Mouse (Mus musculus) neutrophil, adult 5-6 weeks (primary cell): Measurements from ENCODE around the gene Olfr930. TPM values are rescaled to one million over a fixed set of nuclear protein-coding genes. Genes with fewer than 3 reads are reported as not detected.

Source experiments
- ATAC-seq: fragments of 151-379, 151-347 bp; 2 replicates; pipeline ENCODE4 v1.8.0; 2017; ENCODE audit warnings: mild to moderate bottlenecking, moderate TSS enrichment; ENCODE audit not compliant: insufficient number of reproducible peaks, poor library complexity, low FRiP score, severe bottlenecking; ENCODE audit errors: extremely low read depth
- total RNA-seq: library from RNA; stranded (forward); fragments of 200-1000 nt; gene quantifications from 2 replicates; pipeline ENCODE4 v1.2.3, GENCODE M21; 2017

The Olfr930 gene
- not detected in 2 replicates for total RNA-seq

DNA sequence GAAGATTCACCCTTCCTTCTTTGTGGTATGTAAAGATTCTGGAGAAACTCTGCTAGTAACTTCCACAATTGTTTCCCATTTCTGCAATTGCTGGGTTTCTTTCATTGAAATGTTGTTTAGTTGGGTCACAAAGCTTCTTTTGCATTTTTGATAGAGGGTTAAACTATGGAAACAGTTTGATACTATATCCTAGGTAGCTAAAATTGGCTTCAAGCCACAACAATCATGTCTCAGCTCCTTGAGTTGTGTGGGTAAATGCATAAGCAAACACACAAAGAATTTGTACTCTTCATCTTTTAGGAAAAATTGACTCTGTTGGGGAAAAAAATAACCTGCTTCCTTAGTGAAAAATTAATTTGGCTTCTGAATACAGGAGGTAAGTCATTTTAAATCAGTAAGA is at the start of gene Olfr930:
Gene Olfr930 (plus strand): TSS at position 301 of the 400 bp plus-strand sequence.
- no peak for ATAC-seq

DNA sequence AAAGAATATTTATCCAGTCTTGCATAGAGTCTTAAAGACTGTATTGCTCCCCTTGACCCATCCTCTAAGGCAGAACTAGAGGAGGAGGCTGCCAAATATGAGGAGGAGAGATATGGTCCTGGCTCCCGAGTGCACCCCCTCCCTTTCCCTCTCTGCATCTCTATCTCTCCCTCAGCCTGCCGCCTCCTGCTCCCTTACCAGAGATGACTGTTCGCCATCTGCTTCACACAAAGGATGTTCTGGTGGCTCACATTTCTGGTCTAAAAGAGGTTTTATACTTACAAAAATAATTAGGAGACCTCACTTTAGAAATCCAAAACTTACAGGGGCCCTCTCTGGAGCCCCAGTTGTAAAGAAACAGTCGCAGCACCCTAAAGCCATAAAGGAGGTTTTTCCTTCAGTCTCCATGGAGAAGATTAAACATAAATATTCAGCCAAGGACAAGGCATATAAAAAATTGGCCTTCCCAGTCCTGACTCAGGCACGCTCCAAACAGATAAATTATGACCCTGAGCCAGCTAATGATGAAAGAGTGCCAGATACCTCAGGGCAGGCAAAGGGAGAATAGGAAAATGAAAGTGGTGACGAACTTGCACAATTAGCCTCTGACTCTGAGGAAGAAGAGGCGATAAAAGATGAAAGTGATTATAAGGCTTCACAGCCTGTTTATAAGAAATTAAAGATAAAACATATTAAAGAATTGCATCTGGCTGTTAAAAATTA is 24.0 kb downstream of the Olfr930 start:
- ATAC-seq: no peak

DNA sequence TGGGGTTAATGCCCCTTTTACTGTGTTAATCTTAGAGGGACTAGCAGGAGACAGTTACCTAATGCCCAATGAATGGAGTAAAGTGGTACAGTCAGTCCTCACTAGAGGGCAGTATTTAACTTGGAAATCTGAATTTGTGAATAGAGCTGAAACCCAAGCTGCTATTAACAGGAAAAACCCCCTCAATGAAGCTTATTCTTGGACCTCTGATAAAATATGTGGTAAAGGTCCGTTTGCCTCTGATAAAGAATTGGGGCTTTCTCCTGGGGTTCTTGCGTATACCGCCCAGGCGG is 24.5 kb downstream of the Olfr930 start:
- no peak for ATAC-seq

DNA sequence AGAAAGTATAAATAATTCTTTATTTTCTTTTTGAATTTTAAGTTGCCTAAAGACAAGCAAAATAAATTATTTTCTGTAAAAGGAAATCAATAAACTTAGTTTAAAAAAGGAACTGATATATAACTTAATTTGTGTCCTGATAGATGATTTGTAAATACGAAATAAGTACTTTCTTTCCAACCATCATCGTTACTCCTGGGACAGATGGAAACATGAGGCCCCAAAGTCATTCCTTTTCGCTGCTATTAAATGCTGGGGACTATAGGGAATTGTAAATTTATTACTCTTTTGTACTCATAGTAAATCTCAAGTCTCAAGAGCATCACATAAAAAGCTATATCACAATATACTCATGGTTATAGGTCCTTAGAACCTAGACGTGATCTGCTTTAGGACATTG is 42.4 kb downstream of the Olfr930 start, which contains the start of gene Olfr933:
Gene Olfr933 (plus strand): TSS at position 301 of the 400 bp plus-strand sequence.
- no peak for ATAC-seq

Other genes with a start within 250 kb of the Olfr930 start
- gene Olfr919, start 226.1 kb upstream of the Olfr930 start, total RNA-seq: not detected in 2 replicates
- gene Vwa5a, start 211.5 kb upstream of the Olfr930 start, total RNA-seq: 9.8 and 10.4 TPM in 2 replicates
- gene Olfr920, start 177.5 kb upstream of the Olfr930 start, total RNA-seq: 0.12 TPM in 2 replicates
- not detected in 2 replicates for gene Olfr921, start 156.7 kb upstream of the Olfr930 start, total RNA-seq
- gene Olfr922, start 115.2 kb upstream of the Olfr930 start, total RNA-seq: not detected in 2 replicates
- gene Olfr923, start 103.3 kb upstream of the Olfr930 start, total RNA-seq: not detected in 2 replicates
- not detected in 2 replicates for gene Olfr924, start 85.4 kb upstream of the Olfr930 start, total RNA-seq
- not detected in 2 replicates for gene Olfr26, start 74.7 kb upstream of the Olfr930 start, total RNA-seq
- gene Olfr926, start 52.7 kb upstream of the Olfr930 start, total RNA-seq: not detected in 2 replicates
- not detected in 2 replicates for gene Olfr933, start 42.5 kb downstream of the Olfr930 start, total RNA-seq
- gene Olfr934, start 58.5 kb downstream of the Olfr930 start, total RNA-seq: not detected in 2 replicates
- gene Olfr935, start 69.9 kb downstream of the Olfr930 start, total RNA-seq: not detected in 2 replicates
- gene Olfr146, start 93.6 kb downstream of the Olfr930 start, total RNA-seq: 0.35 TPM in 1 of 2 replicates, not detected in the other
- gene Olfr937, start 135.1 kb downstream of the Olfr930 start, total RNA-seq: not detected in 2 replicates
- gene Olfr938, start 149.1 kb downstream of the Olfr930 start, total RNA-seq: not detected in 2 replicates
- gene Olfr27, start 198.3 kb downstream of the Olfr930 start, total RNA-seq: 0.74 TPM in 1 of 2 replicates, not detected in the other
- 0.12 TPM in 1 of 2 replicates, not detected in the other for gene Olfr943, start 236.5 kb downstream of the Olfr930 start, total RNA-seq